Mouse (Mus musculus) MEL-GATA-1-ER (cell line): ENCODE results near the gene Gcnt7.
A peak's percentile ranks its signal among the peaks of the same experiment; 100 is the strongest.

Source experiments
- DNase-seq: peaks from one replicate; pipeline ENCODE4 v3.0.0-alpha.2; 2012; ENCODE audit warnings: low read depth; ENCODE audit errors: extremely low read depth

Gene Gcnt7

GRCm38 (mm10) chr2:172460647-172461046 is 2.3 kb upstream of the Gcnt7 start:
- DNase-seq = no peak

DNA sequence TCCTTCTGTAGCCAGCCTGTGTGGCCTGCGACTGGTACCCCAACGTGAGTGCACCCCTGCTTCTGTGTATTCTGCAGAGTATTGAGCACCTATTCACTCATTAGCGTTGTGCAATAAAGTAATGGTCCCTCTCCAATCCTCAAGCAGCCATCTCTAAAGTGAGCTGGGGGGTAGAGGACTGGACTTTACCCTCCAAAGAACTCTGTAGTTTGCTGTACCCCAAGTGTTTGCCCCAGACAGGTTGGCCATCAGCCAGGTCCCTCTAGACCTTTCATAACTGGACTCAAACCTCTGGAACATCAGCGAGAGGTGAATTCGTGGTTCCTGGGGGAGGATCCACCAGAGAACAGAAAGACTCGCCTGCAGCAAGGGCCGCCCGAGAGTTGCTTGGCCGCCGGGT is 5.9 kb downstream of the Gcnt7 start:
- DNase-seq = no peak

- DNase-seq = no peak
Measured at GRCm38 (mm10) chr2:172452031-172452430, 6.4 kb downstream of the Gcnt7 start.

- DNase-seq = no peak
Measured at GRCm38 (mm10) chr2:172450640-172451039, 7.8 kb downstream of the Gcnt7 start.

- DNase-seq = no peak
Measured at GRCm38 (mm10) chr2:172448329-172448728, 10.1 kb downstream of the Gcnt7 start.

DNA sequence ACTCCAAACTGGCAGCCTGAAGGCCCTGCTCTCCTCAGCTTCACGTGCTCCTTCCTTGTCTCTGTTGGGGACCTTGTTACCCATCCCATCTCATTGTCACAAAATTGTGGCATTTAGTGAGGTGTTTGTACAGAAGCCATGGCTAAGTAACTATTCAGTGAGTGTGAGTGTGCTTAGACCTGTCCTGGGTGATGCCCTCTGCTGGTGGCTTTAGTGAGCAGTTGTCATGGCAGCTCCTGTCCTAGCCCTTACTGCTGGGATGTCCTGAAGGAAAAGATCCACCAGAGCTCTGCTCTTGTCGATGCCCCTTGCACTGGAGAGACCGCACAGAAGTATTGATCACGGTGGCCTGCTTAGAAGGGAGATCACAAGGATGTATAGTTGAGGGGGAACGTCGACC is 11.1 kb downstream of the Gcnt7 start:
- no peak for DNase-seq

DNA sequence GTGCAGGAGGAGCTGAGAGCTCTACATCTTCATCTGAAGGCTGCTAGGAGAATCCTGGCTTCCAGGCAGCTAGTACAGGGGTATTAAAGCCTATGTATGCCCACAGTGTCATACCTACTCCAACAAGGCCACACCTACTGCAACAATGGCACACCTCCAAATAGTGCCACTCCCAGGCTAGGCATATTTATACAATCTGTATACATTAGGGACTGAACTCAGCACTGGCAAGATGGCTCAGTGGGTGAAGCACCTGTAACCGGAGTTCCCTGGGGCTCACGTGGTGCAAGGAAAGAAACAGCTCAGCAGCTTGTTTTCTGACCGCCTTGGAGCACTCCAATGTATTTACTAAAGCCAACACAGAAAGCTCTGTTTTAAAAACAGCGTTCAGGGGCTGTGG is 12.8 kb downstream of the Gcnt7 start:
- no peak for DNase-seq

GRCm38 (mm10) chr2:172441176-172441575 is 17.2 kb downstream of the Gcnt7 start:
- peak; percentile 59 for DNase-seq

GRCm38 (mm10) chr2:172440640-172441005 is 17.8 kb downstream of the Gcnt7 start:
- no peak for DNase-seq

DNA sequence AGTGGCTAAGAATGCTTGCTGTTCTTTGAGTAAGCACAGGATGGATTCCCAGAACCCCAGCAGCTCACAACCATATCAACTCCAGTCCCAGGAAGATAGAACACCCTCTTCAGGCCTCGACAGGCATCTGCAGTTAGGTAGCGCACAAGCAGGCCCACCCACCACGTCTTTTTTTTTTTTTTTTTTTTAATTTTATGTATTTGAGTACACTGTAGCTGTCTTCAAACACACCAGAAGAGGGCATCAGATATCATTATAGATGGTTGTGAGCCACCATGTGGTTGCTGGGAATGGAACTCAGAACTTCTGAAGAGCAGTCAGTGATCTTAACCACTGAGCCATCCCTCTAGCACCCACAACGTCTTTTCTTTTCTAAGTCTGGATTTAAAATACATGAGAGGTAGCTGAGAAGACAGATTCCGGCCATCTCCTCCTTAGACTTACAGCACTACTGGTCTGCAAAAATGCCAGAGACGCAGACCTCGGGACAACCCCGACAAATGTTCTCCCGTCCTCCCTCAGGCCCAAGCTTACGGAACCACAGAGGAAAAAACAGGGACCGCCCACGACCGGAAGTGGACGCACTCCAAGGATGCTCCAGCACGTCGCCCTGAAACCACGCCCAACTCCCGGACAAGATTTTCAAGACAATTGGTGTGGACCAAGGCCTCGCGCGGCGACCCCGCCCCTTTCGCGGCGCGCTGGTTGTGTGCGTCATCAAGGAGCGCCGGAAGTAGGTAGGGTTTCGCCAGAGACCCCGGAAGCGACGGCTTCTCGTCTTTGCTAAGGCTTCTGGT is 18.4 kb downstream of the Gcnt7 start, which contains the start of gene Rtf2:
Gene Rtf2, plus strand, starts transcription at position 714 of the 797 bp plus-strand sequence.
- DNase-seq = peak; percentile 96

DNA sequence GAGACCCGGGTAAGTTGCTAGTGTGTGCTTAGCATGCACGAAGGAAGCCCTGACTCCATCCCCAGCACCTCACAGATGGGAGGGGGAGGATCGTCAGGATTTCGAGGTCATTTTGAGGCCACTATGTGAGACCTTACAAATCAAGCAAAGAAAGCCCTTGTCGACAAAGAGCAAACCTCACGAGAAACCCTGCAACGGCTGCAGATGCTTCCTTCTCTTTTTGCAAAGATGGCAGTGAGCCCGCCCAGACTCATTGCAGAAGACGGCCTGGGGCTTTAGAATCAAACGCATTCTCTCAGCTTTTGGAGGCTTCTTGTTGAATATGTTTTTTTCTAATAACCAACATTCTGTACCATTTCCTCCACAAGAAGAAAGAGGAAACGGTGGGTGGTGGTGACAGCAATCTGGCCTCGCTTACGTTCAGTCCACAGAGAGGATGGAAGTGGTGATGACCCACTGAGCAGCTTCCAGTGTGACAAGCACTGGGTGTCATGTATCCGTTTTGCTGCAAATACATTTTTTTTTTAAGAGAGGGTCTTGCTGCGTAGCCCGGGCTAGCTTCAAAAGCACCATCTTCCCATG is 20.9 kb downstream of the Gcnt7 start:
- DNase-seq = no peak

- no peak for DNase-seq
Measured at GRCm38 (mm10) chr2:172433746-172434145, 24.6 kb downstream of the Gcnt7 start.

- peak; percentile 90 for DNase-seq
Measured at GRCm38 (mm10) chr2:172430609-172431008, 27.8 kb downstream of the Gcnt7 start.

DNA sequence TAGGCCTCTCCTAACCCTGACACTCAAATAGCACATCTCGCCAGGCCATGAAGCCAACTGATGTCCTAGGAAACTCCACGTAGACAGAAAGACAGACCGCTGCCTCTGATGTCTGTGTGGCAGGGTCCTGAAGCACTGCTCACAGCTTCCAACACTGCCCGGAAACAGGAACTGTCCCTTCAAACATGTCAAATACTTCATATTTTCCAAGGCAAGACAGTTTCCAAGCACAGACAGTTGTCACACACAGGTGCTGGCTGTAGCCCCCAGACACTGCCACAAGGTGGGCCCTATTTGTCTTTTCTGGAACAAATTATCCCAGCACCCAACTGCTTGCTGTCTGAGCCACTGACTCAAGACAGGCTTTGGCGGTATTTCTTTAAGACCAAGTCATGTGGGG is 40.2 kb downstream of the Gcnt7 start:
- no peak for DNase-seq

- DNase-seq = no peak
Measured at GRCm38 (mm10) chr2:172416876-172417275, 41.5 kb downstream of the Gcnt7 start.

GRCm38 (mm10) chr2:172416218-172416617 is 42.2 kb downstream of the Gcnt7 start:
- DNase-seq = no peak

- DNase-seq = no peak
Measured at GRCm38 (mm10) chr2:172413894-172414293, 44.5 kb downstream of the Gcnt7 start.

- DNase-seq = no peak
Measured at GRCm38 (mm10) chr2:172413273-172413672, 45.1 kb downstream of the Gcnt7 start.

- DNase-seq = no peak
Measured at GRCm38 (mm10) chr2:172412454-172412853, 45.9 kb downstream of the Gcnt7 start.

DNA sequence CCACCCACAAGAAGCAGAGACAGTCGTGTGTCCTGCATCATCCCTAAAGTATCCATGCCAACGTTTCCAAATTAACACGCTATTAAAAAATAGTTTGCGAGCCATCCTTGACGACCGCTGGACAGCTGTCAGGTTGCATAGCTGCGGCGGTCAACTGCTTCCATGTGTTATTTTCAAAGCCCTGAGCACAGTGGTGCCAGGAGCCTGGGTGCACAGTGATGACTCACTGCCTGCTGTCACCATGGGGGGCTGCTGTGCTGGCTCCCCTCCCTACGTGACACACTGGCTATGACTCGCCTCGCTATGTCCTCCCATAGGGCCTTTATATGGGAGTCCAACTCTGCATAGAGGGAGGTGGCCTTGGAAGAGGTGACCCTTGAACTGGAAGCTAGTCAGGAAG is 47.3 kb downstream of the Gcnt7 start:
- DNase-seq = no peak

GRCm38 (mm10) chr2:172410686-172411085 is 47.7 kb downstream of the Gcnt7 start:
- no peak for DNase-seq

DNA sequence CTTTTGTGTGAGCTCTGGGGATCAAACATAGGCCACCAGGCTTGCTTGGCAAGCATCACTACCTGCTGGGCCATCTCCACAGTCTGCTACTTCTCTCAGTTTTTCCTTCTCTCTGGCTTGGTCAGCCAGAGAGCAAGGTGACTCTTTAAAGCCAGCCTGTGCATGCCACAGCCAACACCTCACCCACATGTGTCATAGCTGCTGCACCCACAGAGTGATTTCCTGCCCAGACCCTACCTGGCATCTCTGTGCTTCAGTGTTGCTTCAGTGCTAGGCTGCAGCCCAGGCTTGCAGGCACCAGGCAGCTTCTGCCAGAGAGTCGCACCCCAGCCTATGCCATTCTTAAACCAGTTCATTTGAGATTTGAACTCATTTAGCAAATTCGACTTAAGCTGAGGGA is 50.9 kb downstream of the Gcnt7 start:
- DNase-seq = no peak

DNA sequence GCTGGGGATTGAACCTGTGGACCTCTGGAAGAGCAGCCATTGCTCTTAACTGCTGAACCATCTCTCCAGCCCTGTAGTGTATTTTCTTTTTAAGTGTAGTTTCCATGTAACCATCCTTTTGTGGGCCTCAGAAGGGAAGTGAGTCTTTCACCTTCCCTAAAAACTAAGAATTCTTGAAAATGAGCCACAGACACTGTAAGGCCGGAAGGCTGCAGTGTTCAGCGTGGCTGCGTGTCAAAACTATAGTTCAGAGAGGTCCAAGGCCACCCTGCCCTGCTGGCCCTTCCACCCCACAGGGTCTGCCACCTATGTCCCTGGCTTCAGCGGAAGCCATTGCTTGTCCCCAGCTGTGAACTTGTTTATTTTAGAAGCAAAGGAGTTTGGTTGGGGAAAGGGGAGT is 52.2 kb downstream of the Gcnt7 start:
- DNase-seq = no peak
